Mouse (Mus musculus): ENCODE measurements around the gene Ide. TPM values are rescaled to one million over a fixed set of nuclear protein-coding genes. Genes with fewer than 3 reads are reported as not detected.

Gene Ide
- polyA plus RNA-seq, 1 experiment: 12.0 TPM

DNA sequence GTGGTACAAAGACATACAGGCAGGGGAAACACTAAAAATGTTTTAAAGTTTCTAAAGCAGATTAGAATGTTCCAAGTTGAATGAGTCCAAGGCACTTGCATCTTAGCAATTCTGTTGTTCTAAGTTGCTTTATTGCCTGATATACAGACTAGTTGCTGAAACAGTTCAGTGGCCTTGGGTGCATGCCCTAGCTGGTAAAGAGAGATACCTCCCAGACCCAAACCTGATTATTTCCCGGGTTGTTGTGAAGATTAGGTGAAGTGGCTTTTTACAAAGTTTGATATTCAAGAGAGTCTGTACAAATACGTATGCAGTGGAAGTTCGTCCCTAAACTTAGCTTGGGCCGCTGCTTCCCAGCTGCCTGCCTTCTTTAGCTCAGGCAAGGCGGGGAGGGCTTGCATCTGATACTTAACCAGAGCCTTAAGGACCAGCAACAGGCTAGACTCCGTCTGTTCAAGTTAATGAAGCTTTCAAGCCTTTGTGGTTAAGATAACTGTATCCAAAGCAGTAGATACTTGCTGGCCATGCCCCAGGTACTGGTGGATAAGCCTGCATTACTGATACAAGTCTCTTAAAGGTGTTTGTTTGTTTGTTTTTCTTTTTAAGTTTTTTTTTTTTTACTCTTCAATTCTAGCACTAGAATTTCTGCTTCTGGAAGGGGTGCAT, 112.3 kb downstream of the Ide start:
- Histone ChIP-seq H3K36me3 (ENCODE audit: control insufficient read depth, insufficient read depth) (peaks cover 32% of the 10 kb centered on the region), H3K27me3 (ENCODE audit: control insufficient read depth, insufficient read depth, insufficient read length) (no peaks in the 10 kb centered on the region), H3ac (ENCODE audit: control insufficient read depth, insufficient read length) (no peak overlapping the region), H3K4me3 (no peak overlapping the region), H3K79me2 (ENCODE audit: control insufficient read depth, insufficient read depth) (no peaks in the 10 kb centered on the region), H3K4me2 (ENCODE audit: low read depth) (no peak overlapping the region)
- TF ChIP-seq REST (IDR thresholded peaks at IDR 0.05; ENCODE audit: insufficient read depth, insufficient read length) (no peak), TCF12 (IDR thresholded peaks at IDR 0.05; ENCODE audit: insufficient read depth, poor library complexity, severe bottlenecking) (no peak), E2F4 (IDR thresholded peaks at IDR 0.05; ENCODE audit: insufficient read depth) (no peak), POLR2AphosphoS2 (IDR thresholded peaks at IDR 0.05; ENCODE audit: insufficient read length, low read depth) (no peak), MAX (IDR thresholded peaks at IDR 0.05; ENCODE audit: low read depth) (no peak), CEBPB (IDR thresholded peaks at IDR 0.05; ENCODE audit: insufficient read depth, poor library complexity, severe bottlenecking) (no peak), POLR2A (IDR thresholded peaks at IDR 0.05; ENCODE audit: insufficient read length, low read depth) (no peak), USF1 (IDR thresholded peaks at IDR 0.05; ENCODE audit: low read depth) (no peak), SRF (IDR thresholded peaks at IDR 0.05; ENCODE audit: control insufficient read depth, insufficient read length, low read depth) (no peak), MYOD1 (IDR thresholded peaks at IDR 0.05; ENCODE audit: control insufficient read depth in 1 of 3, insufficient read length in 2 of 3, low read depth in 2 of 3) (no peak), TCF3 (IDR thresholded peaks at IDR 0.05; ENCODE audit: insufficient read length, low read depth) (no peak)

Other genes with a start within 250 kb of the Ide start
- 73.5 TPM for gene March5, start 130.3 kb downstream of the Ide start, polyA plus RNA-seq (2012; fragmentation: generic; extraction: Trizol)
- gene Cpeb3, start 129.3 kb downstream of the Ide start, polyA plus RNA-seq (2012; fragmentation: generic; extraction: Trizol): 2.6 TPM
- 4.1 TPM for gene Kif11, start 38.6 kb upstream of the Ide start, polyA plus RNA-seq (2012; fragmentation: generic; extraction: Trizol)
- gene Hhex, start 97.0 kb upstream of the Ide start, polyA plus RNA-seq (2012; fragmentation: generic; extraction: Trizol): 0.44 TPM
- 4.5 TPM for gene Exoc6, start 212.6 kb upstream of the Ide start, polyA plus RNA-seq (2012; fragmentation: generic; extraction: Trizol)

Measured in myocyte (in vitro differentiated cells).